Comparison of ENCODE assay signal across 33 mouse cellular contexts in genomic region chr4:134089029-134089428, GRCm38 (mm10). TPM values are rescaled to one million over a fixed set of nuclear protein-coding genes. Genes with fewer than 3 reads are reported as not detected.
DNase-seq lines count a peak whose midpoint lies in the region; ATAC-seq and TF ChIP-seq lines count a peak whose summit lies in the region.
"Had no signal": no experiment of that assay in that cellular context is flagged by ENCODE, and none has a peak within 500 bp of the region (broad histone marks: within the 10 kb centered on the region; RNA-seq: fewer than 3 reads in every experiment).

No protein-coding gene starts in this region.

- H3K27me3 ChIP-seq in liver, postnatal 0 days (ENCODE audit: insufficient read depth, low read length), result no peaks in the 10 kb centered on the region
- no peaks in the 10 kb centered on the region for H3K27me3 ChIP-seq in liver, embryonic 12.5 days (replicated peaks)
- H3K27me3 ChIP-seq: embryonic facial prominence, embryonic 13.5 days; forebrain, embryonic 12.5 days; forebrain, embryonic 15.5 days; heart, embryonic 13.5 days had no signal

- H3K9me3 ChIP-seq in liver, postnatal 0 days (ENCODE audit: low read length), result 0 out of 2 replicates have a peak, but pooled peaks cover 4% of the 10 kb centered on the region
- H3K9me3 ChIP-seq in liver, embryonic 12.5 days (replicated peaks), result 0 out of 2 replicates have a peak, but pooled peaks cover 5% of the 10 kb centered on the region
- H3K9me3 ChIP-seq: embryonic facial prominence, embryonic 10.5 days; forebrain, embryonic 12.5 days; forebrain, embryonic 15.5 days; heart, embryonic 10.5 days had no signal

- no peak for TF ChIP-seq EP300 in liver, postnatal 0 days (IDR thresholded peaks at IDR 0.05; ENCODE audit: low read depth)

- no peak overlapping the region for H3K4me3 ChIP-seq in liver, postnatal 0 days (ENCODE audit: low read depth, low read length)
- H3K4me3 ChIP-seq in liver, embryonic 12.5 days, result no peak overlapping the region
- H3K4me3 ChIP-seq: embryonic facial prominence, embryonic 10.5 days; embryonic facial prominence, embryonic 13.5 days; erythroblast, embryonic 14.5 days; forebrain, embryonic 12.5 days; forebrain, embryonic 15.5 days; heart, adult 2 months; heart, embryonic 10.5 days; heart, embryonic 13.5 days had no signal

- H3K27ac ChIP-seq in liver, postnatal 0 days (ENCODE audit: low read depth), result no peak overlapping the region
- no peak overlapping the region for H3K27ac ChIP-seq in liver, embryonic 12.5 days
- H3K27ac ChIP-seq: embryonic facial prominence, embryonic 10.5 days; embryonic facial prominence, embryonic 13.5 days; forebrain, embryonic 12.5 days; forebrain, embryonic 15.5 days; heart, adult 2 months; heart, embryonic 10.5 days; heart, embryonic 13.5 days; hindbrain, embryonic 14.5 days had no signal

- H3K4me1 ChIP-seq in liver, postnatal 0 days (ENCODE audit: insufficient read depth), result no peaks in the 10 kb centered on the region
- H3K4me1 ChIP-seq in liver, embryonic 12.5 days, result peaks cover 17% of the 10 kb centered on the region
- H3K4me1 ChIP-seq: embryonic facial prominence, embryonic 10.5 days; embryonic facial prominence, embryonic 13.5 days; forebrain, embryonic 12.5 days; forebrain, embryonic 15.5 days; heart, embryonic 13.5 days had no signal

- H3K4me2 ChIP-seq in liver, postnatal 0 days (ENCODE audit: low read depth, low read length), result no peak overlapping the region
- H3K4me2 ChIP-seq in liver, embryonic 12.5 days, result no peak overlapping the region
- H3K4me2 ChIP-seq: embryonic facial prominence, embryonic 13.5 days; forebrain, embryonic 12.5 days; forebrain, embryonic 15.5 days; heart, embryonic 13.5 days; hindbrain, embryonic 14.5 days had no signal

- WGBS in liver, postnatal 0 days (ENCODE audit: insufficient replicate concordance), result 65% methylated on average over 9 of the region's 9 CpGs
- WGBS in liver, embryonic 12.5 days (ENCODE audit: insufficient replicate concordance), result 68% methylated on average over 9 of the region's 9 CpGs

- peak; percentile 36 for DNase-seq in kidney, adult 9 months
- DNase-seq in kidney, postnatal 14 days, result no peak
- no peak for DNase-seq in liver, postnatal 0 days
- peak; percentile 38 for DNase-seq in yolk sac, embryonic 10.5 days (ENCODE audit: low spot score)
- no peak for DNase-seq in gastrocnemius, postnatal 14 days
- DNase-seq: adrenal gland, adult 8-10 months; adrenal gland, postnatal 25 days; cerebellum, adult 11-12 months; cerebellum, adult 8-10 months; cerebellum, postnatal 10 days; cerebellum, postnatal 36 days; embryo, embryonic 11 days; gastrocnemius, postnatal 36 days; heart, adult 2 months; heart, postnatal 14 days; heart, postnatal 4 days had no signal

- TF ChIP-seq CTCF in liver, postnatal 0 days (IDR thresholded peaks at IDR 0.05; ENCODE audit: low read depth), result no peak

- intact Hi-C loops in gastrocnemius, postnatal 14 days (cut with DNase I; ENCODE audit: low total_unique reads), result loop anchor here (5.0 kb wide), 1 partner anchor 57 kb away; no protein-coding TSS in a partner anchor

- H3K9ac ChIP-seq in liver, postnatal 0 days (replicated peaks), result no peak overlapping the region
- H3K9ac ChIP-seq in liver, embryonic 12.5 days, result no peak overlapping the region
- H3K9ac ChIP-seq: forebrain, embryonic 12.5 days; forebrain, embryonic 15.5 days; heart, embryonic 13.5 days; hindbrain, embryonic 14.5 days had no signal

- H3K36me3 ChIP-seq in liver, postnatal 0 days (replicated peaks; ENCODE audit: insufficient read depth, low read length), result no peaks in the 10 kb centered on the region
- no peaks in the 10 kb centered on the region for H3K36me3 ChIP-seq in liver, embryonic 12.5 days
- H3K36me3 ChIP-seq: embryonic facial prominence, embryonic 10.5 days; embryonic facial prominence, embryonic 13.5 days; forebrain, embryonic 12.5 days; forebrain, embryonic 15.5 days; heart, embryonic 10.5 days; heart, embryonic 13.5 days had no signal

- peak; percentile 76 for ATAC-seq in liver, postnatal 0 days
- ATAC-seq in liver, embryonic 12.5 days, result no peak
- ATAC-seq: activated CD4-positive, CD25-positive, alpha-beta regulatory T cell, adult 4 months; forebrain, embryonic 15.5 days had no signal

RNA-seq across cellular contexts. Expression of gene Cd52, which starts 5.9 kb away (rescaled TPM):
- polyA plus RNA-seq in liver, postnatal 0 days (2015; fragmentation: Nextera tagmentation; extraction: Ambion mirVana), result 114 and 125 TPM in 2 replicates
- polyA plus RNA-seq in liver, embryonic 12.5 days (2016; fragmentation: Nextera tagmentation; extraction: Ambion mirVana), result 18.5 and 21.5 TPM in 2 replicates
- 1 to 10 TPM in 1 of 2 experiments, under 1 TPM in 1; 0.51 to 1.7 TPM for total RNA-seq in gastrocnemius, postnatal 14 days (2021)
- polyA plus RNA-seq: C2C12 had no signal

RNA-seq across cellular contexts. Expression of gene Ubxn11, which starts 13.3 kb away (rescaled TPM):
- polyA plus RNA-seq in liver, postnatal 0 days (2015; fragmentation: Nextera tagmentation; extraction: Ambion mirVana), result 0.88 and 0.99 TPM in 2 replicates
- 3.4 and 3.7 TPM in 2 replicates for polyA plus RNA-seq in liver, embryonic 12.5 days (2016; fragmentation: Nextera tagmentation; extraction: Ambion mirVana)
- total RNA-seq in gastrocnemius, postnatal 14 days (2021), result 1 to 10 TPM in 1 of 2 experiments, under 1 TPM in 1; 0.70 to 1.2 TPM

RNA-seq across cellular contexts. Expression of gene Crybg2, which starts 28.4 kb away (rescaled TPM):
- 0.69 and 1.4 TPM in 2 replicates for polyA plus RNA-seq in liver, postnatal 0 days (2015; fragmentation: Nextera tagmentation; extraction: Ambion mirVana)
- polyA plus RNA-seq in liver, embryonic 12.5 days (2016; fragmentation: Nextera tagmentation; extraction: Ambion mirVana), result 0.71 and 0.82 TPM in 2 replicates
- not detected for total RNA-seq in gastrocnemius, postnatal 14 days (2021)
- total RNA-seq: adrenal gland, adult 8-10 months; gastrocnemius, adult 8-10 months; gastrocnemius, postnatal 36 days; heart, adult 2 months; heart, postnatal 4 days had no signal
- polyA plus RNA-seq: C2C12; erythroblast, embryonic 14.5 days; heart, embryonic 13.5 days had no signal

RNA-seq across cellular contexts. Expression of gene Zfp683, which starts 35.4 kb away (rescaled TPM):
- not detected in 2 replicates for polyA plus RNA-seq in liver, postnatal 0 days (2015; fragmentation: Nextera tagmentation; extraction: Ambion mirVana)
- polyA plus RNA-seq in liver, embryonic 12.5 days (2016; fragmentation: Nextera tagmentation; extraction: Ambion mirVana), result not detected in 2 replicates
- total RNA-seq in gastrocnemius, postnatal 14 days (2021), result not detected
- total RNA-seq: adrenal gland, postnatal 25 days; ES-E14; gastrocnemius, adult 8-10 months; gastrocnemius, postnatal 36 days; granulocyte monocyte progenitor cell, adult 5-6 weeks; heart, adult 2 months; heart, postnatal 14 days; heart, postnatal 4 days had no signal
- polyA plus RNA-seq: brain, embryonic 14.5 days; C2C12; cortical plate, adult 2 months; embryonic facial prominence, embryonic 10.5 days; embryonic facial prominence, embryonic 13.5 days; erythroblast, embryonic 14.5 days; forebrain, embryonic 12.5 days; forebrain, embryonic 15.5 days; heart, adult 2 months; heart, embryonic 10.5 days; heart, embryonic 13.5 days; hindbrain, embryonic 11.5 days; hindbrain, embryonic 14.5 days had no signal

RNA-seq across cellular contexts. Expression of gene Sh3bgrl3, which starts 39.6 kb away (rescaled TPM):
- polyA plus RNA-seq in liver, postnatal 0 days (2015; fragmentation: Nextera tagmentation; extraction: Ambion mirVana), result 198 and 215 TPM in 2 replicates
- 187 and 205 TPM in 2 replicates for polyA plus RNA-seq in liver, embryonic 12.5 days (2016; fragmentation: Nextera tagmentation; extraction: Ambion mirVana)
- 10 to 100 TPM; 30.4 to 37.5 TPM for total RNA-seq in gastrocnemius, postnatal 14 days (2021)

Comparison
In these comparisons a context has a peak if more than half of its experiments do, and no peak if none do; other contexts are left out.
1. DNase-seq: peak in kidney, adult 9 months (single experiment) and yolk sac, embryonic 10.5 days (single experiment); none in kidney, postnatal 14 days (single experiment), liver, postnatal 0 days (single experiment) and gastrocnemius, postnatal 14 days (single experiment).